Comparison of ENCODE assay signal across 12 mouse cellular contexts in genomic region chr6:86924746-86925145, GRCm38 (mm10).
DNase-seq lines count a peak whose midpoint lies in the region; TF ChIP-seq lines count a peak whose summit lies in the region.
"Had no signal": no experiment of that assay in that cellular context is flagged by ENCODE, and none has a peak within 500 bp of the region (broad histone marks: within the 10 kb centered on the region; RNA-seq: fewer than 3 reads in every experiment).

No protein-coding gene starts in this region.

- peak; percentile 47 for DNase-seq in brain, adult 2 months (ENCODE audit: low read depth, low spot score)
- no peak for DNase-seq in lung, adult 2 months
- DNase-seq: adrenal gland, adult 2 months; adrenal gland, adult 8-10 months; adrenal gland, postnatal 10 days; adrenal gland, postnatal 14 days; adrenal gland, postnatal 25 days; adrenal gland, postnatal 36 days; B cell, adult 2 months; cerebellum, adult 11 months; cerebellum, adult 11-12 months; cerebellum, adult 8-10 months had no signal

- TF ChIP-seq POLR2A in lung, adult 2 months (IDR thresholded peaks at IDR 0.05; ENCODE audit: borderline replicate concordance, extremely low read depth, low read depth, low read length), result no peak

- peaks cover 2% of the 10 kb centered on the region; the same call in 1 of the 2 replicates for H3K4me1 ChIP-seq in lung, adult 2 months (ENCODE audit: control insufficient read depth, insufficient read depth, low read length)

- H3K4me3 ChIP-seq in lung, adult 2 months (replicated peaks; ENCODE audit: extremely low read depth, low read depth, low read length), result no peak overlapping the region

- WGBS in lung, adult 2 months, result 89% methylated on average over 4 of the region's 4 CpGs

- no peak for TF ChIP-seq CTCF in lung, adult 2 months (IDR thresholded peaks at IDR 0.05; ENCODE audit: insufficient read depth, low read length)
